Mouse (Mus musculus) megakaryocyte, embryonic 14.5 days (primary cell): ENCODE measurements around the gene Abhd14b.

Source experiments
- FLI1 ChIP-seq: IDR thresholded peaks from 2 replicates; pipeline ENCODE4 v1.6.1; 2012; ENCODE audit warnings: low read length, inconsistent platforms, mixed read lengths
- GATA1 ChIP-seq: IDR thresholded peaks from 3 replicates; pipeline ENCODE4 v1.6.1; 2012; ENCODE audit warnings: mixed read lengths, low read length, inconsistent platforms, borderline replicate concordance

DNA sequence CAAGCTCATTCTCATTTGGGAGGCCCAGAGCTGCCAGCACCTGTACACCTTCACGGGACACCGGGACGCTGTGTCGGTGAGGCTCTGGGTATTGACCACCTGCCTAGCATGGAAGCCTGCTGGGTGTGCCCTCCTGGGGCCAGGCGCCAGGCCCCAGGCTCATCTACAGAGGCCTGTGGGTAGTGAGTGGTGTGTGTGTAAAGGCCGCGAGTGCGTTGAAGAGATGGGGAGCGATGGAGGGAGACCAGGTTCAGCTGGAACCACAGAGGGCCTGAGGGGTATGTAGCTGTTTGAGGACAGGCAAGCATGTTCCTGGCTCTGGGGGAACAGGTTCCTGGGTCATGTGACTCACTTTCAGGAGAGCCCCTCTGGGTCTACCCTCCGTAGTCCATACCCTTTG, 35.9 kb downstream of the Abhd14b start:
- no peak for TF ChIP-seq GATA1
- no peak for TF ChIP-seq FLI1
